Mouse (Mus musculus) layer of hippocampus, postnatal 10 days (tissue): ENCODE data around the gene Prr23a2. TPM values are rescaled to one million over a fixed set of nuclear protein-coding genes. Genes with fewer than 3 reads are reported as not detected.

ENCODE experiments used
- DNase-seq, 2 experiments: peaks; one replicate each; pipeline ENCODE4 v3.0.0; 2021; ENCODE audit warnings: low spot score in 2 of 2
- long read RNA-seq: library from polyadenylated mRNA; stranded (forward); transcript quantifications from one replicate; pipeline ENCODE4 v2.0.0, GENCODE M21; 2023
- total RNA-seq, 2 experiments: library from RNA; stranded (reverse); gene quantifications; 2 replicates each; pipeline ENCODE4 v1.2.3; 2021

Prr23a2 gene
- not detected for total RNA-seq
- long read RNA-seq: 0 reads

DNA sequence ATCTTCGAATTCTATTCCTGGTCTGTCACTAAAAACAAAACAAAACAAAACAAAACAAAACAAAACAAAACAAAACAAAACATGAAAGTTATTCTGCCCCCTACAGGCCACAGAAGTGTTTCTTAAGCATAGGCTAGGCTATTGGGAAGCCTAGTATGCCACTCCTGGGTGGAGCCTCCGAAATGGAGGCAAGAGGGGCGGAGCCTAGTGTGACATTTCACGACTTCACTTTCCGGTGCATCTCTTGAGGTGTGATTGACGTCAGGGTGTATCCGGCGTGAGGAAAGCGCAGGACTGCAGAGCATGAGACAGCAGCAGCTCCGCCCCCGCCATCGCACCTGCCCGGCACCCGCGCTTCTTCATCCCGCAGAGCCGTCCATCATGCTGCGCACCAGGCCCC is at the start of gene Prr23a2:
Prr23a2 (plus strand) TSS at position 285 of the 400 bp plus-strand sequence.
- no peak for DNase-seq

DNA sequence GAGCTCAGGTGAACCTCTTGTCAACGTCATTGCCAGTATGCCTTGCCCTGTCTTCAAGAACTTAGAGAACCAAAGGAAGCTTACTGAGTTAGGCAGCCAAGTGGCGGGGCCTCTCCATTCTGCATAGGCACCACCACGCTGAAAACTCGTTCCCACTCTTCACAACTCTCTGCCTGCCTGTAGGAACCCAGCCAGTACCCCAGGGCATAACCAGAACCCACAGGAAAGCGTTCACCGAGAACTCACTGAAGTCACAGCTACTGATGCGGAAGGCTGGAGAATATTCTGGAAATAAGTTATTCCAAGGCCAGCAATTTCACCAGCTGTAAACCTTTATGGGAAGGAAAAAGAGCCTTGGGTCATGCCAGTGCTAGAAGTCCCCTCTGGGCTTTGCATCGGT is 48.7 kb upstream of the Prr23a2 start:
- DNase-seq: no peak

DNA sequence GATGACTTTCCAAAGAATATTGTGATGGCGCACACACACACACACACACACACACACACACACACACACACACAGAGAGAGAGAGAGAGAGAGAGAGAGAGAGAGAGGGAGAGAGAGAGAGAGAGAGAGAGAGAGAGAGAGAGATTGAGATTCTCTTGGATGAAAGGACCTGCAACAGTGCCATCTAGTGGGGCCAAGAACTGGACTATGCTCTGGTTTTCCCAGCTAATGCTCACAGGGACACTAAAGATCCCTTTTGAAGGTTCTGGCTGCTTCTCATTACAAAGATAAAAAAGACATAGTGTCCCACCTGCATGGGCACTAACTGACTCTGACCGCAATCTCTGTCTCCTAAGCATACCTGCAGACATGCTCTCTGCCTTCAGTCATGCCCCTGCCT is 46.8 kb upstream of the Prr23a2 start:
- DNase-seq: peak; percentile 59 to 67

DNA sequence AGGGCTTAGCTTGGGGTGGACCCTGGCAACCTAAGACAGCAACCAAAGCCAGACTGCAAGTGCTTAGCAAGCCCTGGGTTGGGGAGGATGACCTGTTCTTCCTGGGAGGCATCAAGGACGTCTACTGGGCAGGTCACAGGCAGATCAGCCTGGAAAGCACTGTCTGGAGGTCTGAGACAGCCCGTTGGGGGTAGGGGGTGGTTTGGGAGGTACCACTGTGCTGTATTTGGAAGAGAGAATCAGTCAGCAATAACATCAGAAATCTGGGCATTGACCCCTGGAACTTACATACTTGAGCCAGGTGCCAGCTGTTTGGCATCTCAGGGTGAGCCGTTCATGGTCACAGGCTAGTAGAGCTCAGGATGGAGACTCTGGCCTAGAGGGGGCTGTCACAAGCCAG is 40.2 kb upstream of the Prr23a2 start:
- no peak for DNase-seq

DNA sequence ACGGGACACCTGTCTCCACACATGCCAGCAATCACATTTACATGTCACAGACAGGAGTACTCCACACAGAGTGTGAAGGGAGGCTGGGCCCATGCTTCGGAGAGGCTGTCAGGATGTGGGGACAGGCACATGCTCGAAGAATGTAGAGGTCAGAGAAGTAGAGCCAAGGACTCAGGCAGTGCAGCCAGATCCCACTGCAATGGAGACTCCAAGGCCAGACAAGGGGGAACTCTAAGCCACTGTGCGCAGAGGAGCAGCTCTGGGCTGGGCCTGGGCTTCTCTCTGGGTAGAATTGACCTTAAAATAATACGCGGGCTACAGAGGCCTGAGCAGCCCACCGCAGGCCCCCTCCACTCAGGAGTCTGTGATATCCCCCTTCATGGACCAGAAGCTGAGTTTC is 38.7 kb upstream of the Prr23a2 start:
- no peak for DNase-seq

DNA sequence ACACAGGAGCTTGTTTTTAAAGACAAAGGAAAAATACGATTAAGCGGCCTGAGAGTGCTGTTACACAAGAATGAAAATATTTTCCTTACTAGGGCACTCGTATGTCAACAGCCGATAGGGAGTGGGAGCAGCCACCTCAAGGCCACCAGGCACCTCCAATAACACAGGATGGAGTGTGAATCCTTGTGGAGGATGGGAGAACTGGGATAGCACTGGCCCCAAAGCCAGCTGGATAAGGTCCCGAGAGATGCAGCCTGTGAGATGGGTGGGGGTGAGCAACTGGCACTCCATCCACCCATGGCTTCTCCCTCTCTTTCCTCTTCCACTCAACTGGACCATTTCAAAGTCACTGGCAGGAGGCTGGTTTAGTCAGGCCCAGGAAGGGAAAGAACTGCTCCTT is 37.3 kb upstream of the Prr23a2 start:
- no peak for DNase-seq

DNA sequence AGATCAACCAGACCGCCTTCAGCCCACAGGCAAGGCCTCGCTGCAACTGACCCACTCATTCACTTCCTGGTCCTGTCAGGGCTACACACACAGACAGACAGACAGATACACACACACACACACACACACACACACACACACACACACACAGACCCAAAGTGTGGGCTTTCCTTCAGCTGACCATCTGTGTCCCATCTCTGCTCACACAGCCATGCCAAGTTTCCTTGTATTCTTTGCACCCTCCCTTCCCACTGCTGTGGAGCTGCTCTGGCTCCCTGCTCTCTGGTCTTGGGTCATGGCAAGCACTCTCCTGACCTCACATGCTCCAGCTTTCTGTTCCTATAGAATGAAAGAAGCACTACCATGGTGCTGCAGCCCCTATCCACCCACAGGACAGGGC is 36.8 kb upstream of the Prr23a2 start:
- no peak for DNase-seq

DNA sequence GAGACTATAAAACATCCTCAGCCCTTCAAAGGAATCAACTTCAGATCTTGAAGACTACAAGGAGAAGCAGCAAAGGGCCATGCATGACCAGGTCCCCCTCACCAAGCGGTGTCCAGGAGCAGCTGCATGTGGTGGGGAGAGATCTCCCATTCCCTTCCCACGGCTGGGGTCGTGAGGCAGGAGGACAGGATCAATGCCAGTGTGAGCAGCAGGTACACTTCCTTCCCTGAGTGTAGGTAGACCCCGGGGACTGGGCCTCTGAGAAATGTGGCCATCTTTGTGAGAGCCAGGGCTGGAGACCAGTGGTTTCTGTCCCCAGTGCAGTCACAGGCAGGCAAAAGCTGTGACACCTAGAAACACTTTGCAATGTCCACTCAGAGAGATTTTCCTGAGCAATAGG is 35.8 kb upstream of the Prr23a2 start:
- no peak for DNase-seq

DNA sequence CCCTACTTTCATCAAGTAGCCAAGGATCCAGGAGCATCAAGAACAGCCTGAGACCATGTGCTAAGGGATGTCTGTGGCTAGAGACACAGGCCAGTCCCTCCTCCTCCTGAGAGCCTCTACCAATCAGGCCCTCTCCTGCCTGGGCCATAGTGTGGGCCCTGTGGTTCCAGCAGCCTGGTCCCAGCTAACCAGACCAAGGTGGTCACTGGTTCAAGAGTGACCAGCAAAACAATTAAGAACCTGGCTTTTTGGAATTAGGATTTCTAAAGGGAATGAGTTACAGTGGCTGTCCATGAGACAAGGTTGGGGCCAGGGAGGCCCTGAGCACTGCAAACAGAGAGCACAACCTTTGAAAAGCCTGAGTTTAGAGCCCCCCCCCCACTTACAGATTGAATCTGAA is 35.2 kb upstream of the Prr23a2 start:
- no peak for DNase-seq

DNA sequence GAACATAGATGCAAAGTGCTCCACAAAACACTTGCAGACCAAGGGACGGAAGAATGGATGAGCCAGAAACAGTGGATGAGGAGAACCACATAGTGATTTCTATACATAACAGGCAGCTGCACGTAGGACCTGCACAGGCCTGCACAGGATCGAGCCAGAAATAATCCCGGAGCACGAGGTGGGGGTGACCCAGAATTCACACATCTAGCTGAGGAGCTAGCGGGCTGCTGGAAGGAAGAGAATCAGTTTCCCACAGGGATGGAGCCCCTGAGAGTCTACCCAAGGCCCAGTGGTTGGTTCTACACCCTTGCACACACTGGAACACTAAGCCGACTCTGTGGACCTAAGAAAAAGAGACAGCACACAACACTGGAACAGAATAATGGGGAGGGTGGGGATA is 32.5 kb upstream of the Prr23a2 start:
- DNase-seq: no peak

DNA sequence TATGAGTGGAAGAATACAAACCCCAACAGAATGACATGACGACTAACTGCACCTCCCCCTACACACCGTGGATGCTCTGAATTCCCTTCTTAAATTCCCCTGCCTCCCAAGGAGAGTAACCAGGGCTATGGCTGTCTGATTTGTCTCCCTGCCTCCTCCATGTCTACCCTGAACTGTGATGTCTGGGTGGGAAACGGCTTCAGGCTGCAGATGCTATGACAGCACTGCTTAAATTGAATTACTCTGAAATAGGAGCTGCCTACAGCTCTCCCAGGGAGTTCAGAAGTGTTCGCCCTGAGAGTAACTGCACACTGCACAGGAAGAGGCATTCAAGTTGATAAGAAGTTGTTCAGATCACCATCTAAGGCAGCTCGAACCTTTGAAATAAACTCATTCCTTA is 26.8 kb upstream of the Prr23a2 start:
- no peak for DNase-seq

DNA sequence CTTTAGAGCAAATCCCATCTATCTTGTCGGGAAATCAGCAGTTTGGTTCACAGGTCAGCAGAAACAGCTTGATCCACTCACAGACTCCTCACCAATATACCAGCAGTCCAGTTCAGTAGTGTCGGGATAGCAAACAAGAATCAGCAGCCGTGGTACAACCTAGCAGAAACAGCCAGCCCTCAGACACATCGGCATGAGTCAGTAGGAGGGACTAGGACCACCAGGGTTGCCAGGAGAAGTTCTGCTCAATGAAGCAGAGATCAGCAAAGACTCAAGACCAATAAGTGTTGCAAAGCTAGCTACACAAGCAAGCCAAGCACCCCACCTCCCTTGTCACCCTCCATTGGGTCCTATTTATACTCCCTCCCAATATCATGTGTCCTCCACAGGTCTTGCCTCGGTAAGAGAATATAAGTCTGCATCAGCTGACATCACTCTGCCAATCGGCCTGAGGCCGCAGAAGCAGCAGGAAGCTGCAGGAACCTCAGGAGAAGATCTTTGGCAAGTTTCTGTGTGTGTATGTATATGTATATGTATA is 18.7 kb upstream of the Prr23a2 start:
- DNase-seq: no peak

DNA sequence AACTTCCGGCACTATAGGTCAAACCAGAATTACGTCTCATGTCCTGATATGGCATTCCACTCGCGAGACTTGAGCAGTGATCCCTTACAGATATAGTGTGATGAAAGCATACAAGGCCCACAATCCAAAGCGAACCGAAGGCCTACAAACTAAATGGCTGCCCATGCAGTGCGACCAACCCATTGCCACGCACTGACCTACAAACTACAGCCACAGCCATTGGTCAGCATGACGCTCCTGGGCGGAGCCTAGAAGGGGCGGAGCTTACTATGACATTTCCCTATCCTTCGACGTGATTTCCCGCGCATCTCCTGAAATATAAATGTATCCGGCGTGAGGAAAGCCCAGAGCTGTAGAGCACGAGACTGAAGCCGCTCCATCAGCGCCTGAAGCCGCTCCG is 14.2 kb upstream of the Prr23a2 start, which contains the start of gene Prr23a1:
Prr23a1 (plus strand) TSS at position 387 of the 400 bp plus-strand sequence.
- DNase-seq: no peak

DNA sequence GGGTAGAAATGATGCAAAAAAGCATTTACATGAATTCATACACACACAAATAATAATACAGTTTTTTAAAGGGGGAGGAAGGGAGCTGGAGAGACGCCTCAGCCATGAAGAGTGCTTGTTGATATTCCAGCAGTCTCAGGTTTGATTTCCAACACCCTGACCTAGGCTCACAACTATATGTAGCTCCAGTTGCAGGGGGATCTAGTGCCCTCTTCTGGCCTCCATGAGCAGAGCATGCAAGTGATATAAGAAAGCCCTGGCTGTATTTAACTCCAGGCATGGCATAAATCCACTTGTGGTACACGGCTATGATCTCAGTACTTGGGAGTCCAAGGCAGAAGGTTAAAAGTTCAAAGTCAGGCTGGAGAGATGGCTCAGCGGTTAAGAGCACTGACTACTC is 7.2 kb downstream of the Prr23a2 start:
- DNase-seq: no peak

DNA sequence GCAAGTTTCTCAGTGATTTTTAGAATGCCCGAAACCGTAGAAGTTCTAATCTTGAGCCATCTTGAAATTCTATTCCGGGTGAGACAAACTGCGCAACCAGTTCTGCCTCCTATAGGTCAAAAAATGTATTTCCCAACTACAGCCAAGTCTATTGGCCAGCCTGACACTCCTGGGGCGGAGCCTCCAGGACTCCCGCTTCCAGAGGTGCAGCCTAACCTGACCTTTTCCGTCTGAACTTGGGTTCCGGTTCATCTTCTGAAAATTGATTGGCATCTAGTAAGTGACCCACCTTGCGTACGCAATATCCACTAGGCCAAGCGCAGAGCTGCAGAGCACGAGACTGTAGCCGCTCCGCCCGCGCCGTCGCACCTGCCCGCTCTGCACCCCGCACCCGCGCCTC is 8.3 kb downstream of the Prr23a2 start, which contains the start of gene Prr23a3:
Prr23a3 (plus strand) TSS at position 197 of the 400 bp plus-strand sequence.
- DNase-seq: no peak

DNA sequence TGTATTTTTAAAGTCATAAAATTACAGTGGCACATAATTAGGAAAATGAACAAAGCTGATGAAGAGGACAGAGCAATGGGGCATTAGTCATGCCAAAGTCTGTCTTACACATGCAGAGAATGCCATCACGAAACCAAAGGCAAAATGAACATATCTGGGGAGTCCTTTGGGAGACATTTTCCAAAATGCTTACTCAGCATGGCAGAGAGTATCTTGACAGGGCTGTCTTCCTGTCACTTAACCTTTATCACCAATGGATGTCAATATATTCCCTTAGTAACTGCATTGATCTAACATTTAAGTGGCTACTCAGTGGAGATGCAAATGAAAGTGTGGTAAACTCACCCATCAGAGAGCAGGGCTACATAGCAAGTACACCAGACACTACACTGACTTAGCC is 45.2 kb downstream of the Prr23a2 start:
- DNase-seq: no peak

DNA sequence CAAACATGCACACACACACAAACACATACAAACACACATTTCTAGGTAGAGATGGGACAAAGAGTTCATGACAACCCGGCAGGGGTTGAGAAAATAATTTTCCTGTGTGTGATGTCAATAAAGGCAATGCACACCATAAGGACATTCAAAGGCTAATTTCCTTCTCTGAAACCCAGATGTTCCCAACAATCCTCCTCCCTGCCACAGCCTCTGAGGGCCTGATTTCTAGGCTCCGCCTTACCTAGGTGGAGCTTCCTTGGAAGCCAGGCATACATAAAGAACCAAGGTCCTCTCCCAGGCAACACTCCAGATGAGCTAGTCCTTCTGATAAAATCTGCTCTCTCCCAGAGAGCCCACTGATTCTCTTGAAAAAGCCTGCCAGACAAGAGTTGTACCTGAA is 46.5 kb downstream of the Prr23a2 start, which contains the start of gene 7420426K07Rik:
7420426K07Rik (plus strand) TSS at position 301 of the 400 bp plus-strand sequence.
- no peak for DNase-seq

Other genes starting within 250 kb of the Prr23a2 start
- not detected for gene Prr23a1, start 14.0 kb upstream of the Prr23a2 start, total RNA-seq
- gene Prr23a3, start 8.3 kb downstream of the Prr23a2 start, total RNA-seq: not detected
- gene 7420426K07Rik, start 46.6 kb downstream of the Prr23a2 start, total RNA-seq: not detected
- gene Foxl2, start 98.8 kb downstream of the Prr23a2 start, total RNA-seq: 1 to 10 TPM; 1.4 to 1.7 TPM
- 10 to 100 TPM; 56.5 to 57.3 TPM for gene Faim, start 129.9 kb downstream of the Prr23a2 start, total RNA-seq
- under 1 TPM in 1 of 2 experiments, not detected in 1; 0.22 TPM for gene Gm1123, start 179.2 kb downstream of the Prr23a2 start, total RNA-seq